Mouse (Mus musculus): ENCODE results near the gene Il16.
"Not testable (repeated sequence)": the region's sequence is repeated elsewhere in the genome, so short reads cannot be mapped to it uniquely, and the experiment has no call there.

Gene Il16

GRCm38 (mm10) chr7:83735108-83735781, 10.3 kb downstream of the Il16 start:
- CTCF ChIA-PET, result no interaction called here

GRCm38 (mm10) chr7:83734671-83735082, 10.8 kb downstream of the Il16 start:
- CTCF ChIA-PET, result no interaction called here

- CTCF ChIA-PET, result no interaction called here
These were observed 11.3 kb downstream of the Il16 start for GRCm38 (mm10) chr7:83734246-83734645.

GRCm38 (mm10) chr7:83732781-83733180, 12.7 kb downstream of the Il16 start:
- CTCF ChIA-PET, result no interaction called here

GRCm38 (mm10) chr7:83731961-83732666, 13.4 kb downstream of the Il16 start:
- CTCF ChIA-PET, result no interaction called here

GRCm38 (mm10) chr7:83731297-83731696, 14.2 kb downstream of the Il16 start:
- CTCF ChIA-PET, result no interaction called here

GRCm38 (mm10) chr7:83726936-83727632, 18.4 kb downstream of the Il16 start:
- CTCF ChIA-PET, result interaction anchor here (0.6 kb wide), 1 partner anchor 849 kb away, joined by 3 read pairs; no protein-coding TSS in a partner anchor

GRCm38 (mm10) chr7:83725801-83726200, 19.7 kb downstream of the Il16 start:
- CTCF ChIA-PET, result no interaction called here

- CTCF ChIA-PET, result no interaction called here
These were observed 21.0 kb downstream of the Il16 start for GRCm38 (mm10) chr7:83724541-83724940.

- CTCF ChIA-PET, result no interaction called here
These were observed 21.6 kb downstream of the Il16 start for GRCm38 (mm10) chr7:83723954-83724353.

- CTCF ChIA-PET, result no interaction called here
These were observed 22.3 kb downstream of the Il16 start for GRCm38 (mm10) chr7:83723221-83723620.

- CTCF ChIA-PET, result no interaction called here
These were observed 23.0 kb downstream of the Il16 start for GRCm38 (mm10) chr7:83722485-83722884.

- CTCF ChIA-PET, result no interaction called here
These were observed 25.3 kb downstream of the Il16 start for GRCm38 (mm10) chr7:83720231-83720630.

- CTCF ChIA-PET, result no interaction called here
These were observed 28.4 kb downstream of the Il16 start for GRCm38 (mm10) chr7:83717021-83717725.

- CTCF ChIA-PET, result no interaction called here
These were observed 31.9 kb downstream of the Il16 start for GRCm38 (mm10) chr7:83713639-83714038.

- CTCF ChIA-PET, result not testable (repeated sequence)
These were observed 33.8 kb downstream of the Il16 start for GRCm38 (mm10) chr7:83711676-83712259.

GRCm38 (mm10) chr7:83703046-83703775, 42.3 kb downstream of the Il16 start:
- CTCF ChIA-PET, result no interaction called here

GRCm38 (mm10) chr7:83699066-83699745, 46.3 kb downstream of the Il16 start:
- CTCF ChIA-PET, result interaction anchor here (0.6 to 1.1 kb wide), 2 partner anchors 214 to 1385 kb away, joined by 3 to 4 read pairs; no protein-coding TSS in a partner anchor

- CTCF ChIA-PET, result interaction anchor here (0.6 to 1.2 kb wide), 2 partner anchors 79 to 106 kb away, joined by 3 read pairs; no protein-coding TSS in a partner anchor
These were observed 49.9 kb downstream of the Il16 start for GRCm38 (mm10) chr7:83695449-83696212.
